Mouse (Mus musculus) adrenal gland, postnatal 4 days (tissue): ENCODE measurements at regions not wholly inside any gene's neighbourhood (a gene's known extent, or its start where the extent isn't known, plus 50 kb on each side); places are given as distances from the start of the nearest gene placed in this dataset.

ENCODE experiments used
- DNase-seq, 2 experiments: peaks; one replicate each; pipeline ENCODE4 v3.0.0; 2021 to 2022; ENCODE audit warnings: low spot score in 2 of 2, mixed read lengths in 2 of 2

- no peak for DNase-seq
Measured at GRCm38 (mm10) chr13:102487416-102488097, 205.8 kb upstream of the Cd180 start.

- no peak for DNase-seq
Measured at GRCm38 (mm10) chr13:102491370-102491769, 202.0 kb upstream of the Cd180 start.

GRCm38 (mm10) chr13:102504157-102504947 is 189.0 kb upstream of the Cd180 start:
- DNase-seq, result no peak

GRCm38 (mm10) chr13:102507226-102507625 is 186.1 kb upstream of the Cd180 start:
- DNase-seq, result no peak

- no peak for DNase-seq
Measured at GRCm38 (mm10) chr13:102507916-102508315, 185.4 kb upstream of the Cd180 start.

- DNase-seq, result no peak
Measured at GRCm38 (mm10) chr13:102510733-102511279, 182.6 kb upstream of the Cd180 start.

GRCm38 (mm10) chr13:102518169-102518882 is 175.0 kb upstream of the Cd180 start:
- no peak for DNase-seq

GRCm38 (mm10) chr13:102521427-102521826 is 171.9 kb upstream of the Cd180 start:
- DNase-seq, result no peak

- no peak for DNase-seq
Measured at GRCm38 (mm10) chr13:102522080-102522479, 171.3 kb upstream of the Cd180 start.

- DNase-seq, result no peak
Measured at GRCm38 (mm10) chr13:102526621-102527140, 166.7 kb upstream of the Cd180 start.

GRCm38 (mm10) chr13:102533784-102534183 is 159.6 kb upstream of the Cd180 start:
- no peak for DNase-seq

GRCm38 (mm10) chr13:102537424-102538242 is 155.7 kb upstream of the Cd180 start:
- DNase-seq, result no peak

- DNase-seq, result no peak
Measured at GRCm38 (mm10) chr13:102540436-102540835, 152.9 kb upstream of the Cd180 start.

- no peak for DNase-seq
Measured at GRCm38 (mm10) chr13:102544359-102545165, 148.8 kb upstream of the Cd180 start.

GRCm38 (mm10) chr13:102545845-102546615 is 147.3 kb upstream of the Cd180 start:
- no peak for DNase-seq

- DNase-seq, result no peak
Measured at GRCm38 (mm10) chr13:102548252-102548651, 145.1 kb upstream of the Cd180 start.

GRCm38 (mm10) chr13:102566846-102567572 is 126.3 kb upstream of the Cd180 start:
- no peak for DNase-seq

- DNase-seq, result no peak
Measured at GRCm38 (mm10) chr13:102569580-102569979, 123.8 kb upstream of the Cd180 start.
